Mouse (Mus musculus): ENCODE data around the gene Gramd4.
A peak's percentile ranks its signal among the peaks of the same experiment; 100 is the strongest.
"Not testable (repeated sequence)": the region's sequence is repeated elsewhere in the genome, so short reads cannot be mapped to it uniquely, and the experiment has no call there.

Gene Gramd4

DNA sequence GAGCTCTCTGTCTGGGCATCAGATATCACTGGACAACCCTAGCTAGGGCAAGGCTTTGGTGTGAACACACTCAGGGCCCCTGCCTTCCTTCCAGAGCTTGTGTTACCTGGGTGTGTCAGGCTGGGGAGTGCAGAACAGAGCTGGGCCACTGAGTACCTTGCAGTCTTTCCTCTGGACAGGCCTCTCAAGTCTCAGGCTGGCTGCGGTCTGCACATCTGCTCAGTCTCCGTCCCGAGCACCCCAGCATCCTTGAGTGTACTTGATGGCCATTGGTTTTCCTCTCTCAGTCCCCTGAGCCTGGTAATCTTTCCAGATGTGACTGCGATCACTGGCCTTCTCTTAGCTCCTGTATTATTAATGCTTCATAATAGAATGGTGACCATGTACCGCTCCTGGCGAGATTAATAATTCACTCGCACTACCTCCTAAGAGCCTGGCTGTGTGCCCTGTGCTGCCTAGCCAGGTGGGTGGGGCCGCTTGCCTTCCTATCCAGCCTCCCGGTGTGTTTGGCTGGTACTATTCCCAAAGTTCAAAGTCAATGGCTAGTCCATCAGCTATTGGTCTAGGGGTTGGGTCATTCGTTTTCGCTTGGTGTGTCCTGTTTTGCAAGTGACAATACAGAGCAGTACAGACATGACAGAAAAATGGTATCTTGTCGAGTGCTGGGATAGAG is 34.6 kb downstream of the Gramd4 start:
- peak; percentile 45 to 52 for DNase-seq

DNA sequence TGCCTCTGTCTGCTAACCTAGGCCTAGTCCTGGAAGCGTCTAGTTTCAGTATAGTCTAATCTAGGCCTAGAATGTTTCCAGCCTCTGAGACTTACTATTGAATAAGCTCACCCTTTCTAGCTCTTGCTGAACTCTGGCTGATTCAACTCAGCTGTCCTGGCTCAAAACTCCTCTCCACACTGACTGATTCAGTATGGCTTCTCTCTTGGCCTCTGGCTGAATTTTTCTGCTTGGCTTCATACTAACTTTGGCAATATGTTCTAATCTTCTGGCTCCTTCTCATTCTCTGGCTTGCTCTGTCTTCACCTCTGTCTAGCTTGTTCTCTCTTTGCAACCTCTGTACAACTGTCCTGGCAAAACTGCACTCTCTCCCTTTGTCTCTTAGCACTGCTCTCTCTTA is 35.7 kb downstream of the Gramd4 start:
- no peak for DNase-seq

DNA sequence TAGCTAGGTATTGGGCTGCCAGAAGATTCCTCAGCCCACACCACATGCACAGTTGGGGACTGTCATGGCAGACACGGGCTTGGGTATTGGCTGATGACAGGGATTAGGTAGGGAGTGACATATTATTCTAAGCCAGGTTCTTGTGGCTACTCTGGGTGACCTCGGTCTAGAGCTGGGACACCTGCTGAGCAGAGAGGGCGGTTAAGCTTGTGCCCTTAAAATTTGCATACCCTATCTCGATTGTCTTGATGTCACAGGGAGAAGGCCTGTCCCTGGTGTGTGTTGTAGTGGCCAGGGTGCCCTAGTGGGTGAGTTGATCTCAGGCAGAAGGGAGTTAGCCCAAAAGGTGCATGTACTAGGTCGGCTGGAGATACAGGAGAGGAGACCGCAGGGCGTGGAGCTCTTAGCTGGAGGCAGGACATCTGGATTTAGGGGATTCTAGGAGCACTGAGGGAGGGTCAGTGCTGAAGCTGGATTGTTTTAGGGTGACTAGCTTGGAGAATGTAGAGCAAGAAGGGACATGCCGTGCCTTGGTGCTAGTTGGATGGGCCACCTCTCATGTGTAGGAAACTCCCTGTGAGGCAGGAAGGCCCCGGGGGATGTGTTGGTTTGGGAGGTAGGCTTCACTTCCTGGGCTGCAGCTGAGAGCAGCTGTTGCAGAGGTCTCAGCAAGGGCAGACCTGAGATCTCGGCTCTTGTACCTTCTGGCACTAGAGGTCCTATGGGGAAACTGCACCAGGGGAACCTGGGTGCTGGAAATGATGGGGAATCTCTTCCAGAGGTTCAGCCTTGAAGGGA is 37.0 kb downstream of the Gramd4 start:
- DNase-seq: no peak

DNA sequence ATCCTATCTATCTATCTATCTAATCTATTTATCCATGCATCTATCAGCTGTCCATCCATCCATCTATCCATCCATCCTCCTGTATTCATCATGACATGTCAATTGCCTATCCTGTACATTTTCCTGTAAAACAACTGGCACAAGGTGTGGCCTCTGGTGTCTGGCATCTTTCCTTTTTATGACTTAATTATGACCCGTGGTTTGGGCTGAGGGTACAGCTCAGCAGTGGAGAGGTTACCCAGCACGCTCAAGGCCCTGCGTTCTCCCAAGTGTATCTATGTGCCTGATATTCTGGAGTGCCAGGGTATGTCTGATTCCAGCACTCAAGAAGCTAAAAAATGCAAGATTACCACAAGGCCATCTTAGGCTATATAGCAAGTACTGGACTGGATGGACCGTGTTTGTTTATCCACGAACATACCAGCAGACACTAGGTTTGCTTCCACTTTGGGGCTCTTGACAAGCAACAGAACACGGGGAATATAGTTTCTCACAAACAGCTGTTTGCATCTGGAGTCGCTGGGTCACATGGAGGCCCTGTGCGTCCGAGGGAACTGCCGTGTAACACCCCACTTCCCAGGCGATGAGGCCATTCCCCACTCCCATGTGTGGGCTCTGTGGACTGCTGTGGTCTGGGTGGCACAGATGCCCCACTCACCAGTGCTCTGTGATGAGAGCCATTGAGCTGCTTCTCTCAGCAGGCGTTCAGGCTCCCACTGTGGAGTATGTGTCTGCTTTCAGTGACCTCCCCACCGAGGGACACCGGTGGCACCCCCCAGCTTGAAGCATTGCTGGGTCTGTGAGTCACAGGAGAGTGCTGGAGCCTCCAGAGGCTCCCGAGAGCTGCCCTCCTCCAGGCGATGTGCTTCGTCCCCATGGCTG is 38.5 kb downstream of the Gramd4 start:
- no peak for DNase-seq

DNA sequence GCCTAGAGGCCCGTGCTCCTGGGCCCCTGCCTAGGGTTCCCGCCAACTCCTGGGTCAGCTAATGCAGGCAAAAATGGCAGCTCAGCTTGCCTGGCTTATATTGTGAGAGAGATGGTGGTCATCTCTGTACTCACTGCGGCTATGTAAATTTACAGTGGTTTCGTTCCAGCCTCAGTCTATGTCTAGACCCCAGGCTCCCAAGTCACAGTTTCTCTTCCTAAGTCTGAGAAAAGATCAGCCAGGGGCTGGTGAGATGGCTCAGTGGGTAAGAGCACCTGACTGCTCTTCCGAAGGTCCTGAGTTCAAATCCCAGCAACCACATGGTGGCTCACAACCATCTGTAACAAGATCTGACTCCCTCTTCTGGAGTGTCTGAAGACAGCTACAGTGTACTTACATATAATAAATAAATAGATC is 39.1 kb downstream of the Gramd4 start:
- not testable (repeated sequence) for DNase-seq

DNA sequence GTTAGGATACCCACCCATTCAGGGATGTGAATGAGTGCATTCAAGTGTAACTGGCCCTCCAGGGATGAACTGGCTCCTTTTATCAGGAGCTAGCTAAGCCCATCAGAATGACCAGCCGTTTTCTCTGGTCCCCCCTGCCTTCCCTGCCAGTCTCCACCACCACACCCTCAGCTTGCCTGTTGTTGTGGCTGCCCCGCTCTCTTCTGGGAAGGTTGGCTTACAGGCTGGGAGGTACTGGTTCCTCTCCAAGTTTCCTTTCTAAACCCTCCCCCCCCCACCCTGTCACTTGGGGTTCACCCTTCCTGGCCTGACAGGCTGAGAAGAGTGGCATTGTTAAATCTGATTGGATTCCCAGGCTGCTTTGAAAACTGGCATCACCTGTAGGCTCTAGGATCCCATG is 40.4 kb downstream of the Gramd4 start:
- DNase-seq: no peak

DNA sequence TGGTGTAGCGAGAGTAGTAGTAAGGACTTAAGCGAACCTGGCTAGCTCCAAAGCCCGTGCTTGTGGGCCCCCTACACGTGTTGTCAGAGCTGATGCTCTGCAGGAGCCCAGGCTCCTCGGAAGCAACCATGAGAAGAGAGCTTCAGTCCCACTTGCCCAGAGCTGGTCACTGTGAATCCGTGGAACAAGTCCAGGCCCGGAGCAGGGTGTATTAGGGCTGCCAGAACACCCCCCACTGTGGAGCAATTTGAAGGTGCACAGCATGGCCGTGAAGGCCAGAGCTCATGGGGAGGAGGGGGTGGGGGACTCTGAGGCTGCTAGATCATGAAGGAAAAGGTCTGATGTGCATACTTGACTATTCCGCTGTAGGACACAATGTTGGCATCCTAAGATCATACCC is 44.1 kb downstream of the Gramd4 start:
- peak in 1 of 2 experiments; percentile 54 for DNase-seq

DNA sequence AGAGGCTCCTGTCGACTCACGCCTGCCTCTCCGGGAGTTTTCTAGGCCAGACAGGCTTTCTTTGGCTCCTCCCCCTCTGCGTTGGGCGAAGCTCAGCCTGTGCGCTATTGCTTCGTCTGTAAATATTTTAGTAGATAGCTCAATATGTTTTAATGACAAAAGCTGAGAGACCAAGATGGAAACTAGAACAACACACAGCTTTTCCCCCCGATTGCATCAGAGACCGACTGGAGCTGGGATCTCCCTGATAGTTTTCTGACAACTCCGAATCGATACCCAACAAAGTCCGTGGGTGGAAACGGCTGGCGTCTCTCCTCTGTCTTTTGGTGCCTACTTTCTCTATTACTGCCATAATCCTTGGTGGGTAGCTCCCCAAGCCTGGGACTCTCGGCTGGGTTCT is 44.8 kb downstream of the Gramd4 start:
- DNase-seq: no peak

DNA sequence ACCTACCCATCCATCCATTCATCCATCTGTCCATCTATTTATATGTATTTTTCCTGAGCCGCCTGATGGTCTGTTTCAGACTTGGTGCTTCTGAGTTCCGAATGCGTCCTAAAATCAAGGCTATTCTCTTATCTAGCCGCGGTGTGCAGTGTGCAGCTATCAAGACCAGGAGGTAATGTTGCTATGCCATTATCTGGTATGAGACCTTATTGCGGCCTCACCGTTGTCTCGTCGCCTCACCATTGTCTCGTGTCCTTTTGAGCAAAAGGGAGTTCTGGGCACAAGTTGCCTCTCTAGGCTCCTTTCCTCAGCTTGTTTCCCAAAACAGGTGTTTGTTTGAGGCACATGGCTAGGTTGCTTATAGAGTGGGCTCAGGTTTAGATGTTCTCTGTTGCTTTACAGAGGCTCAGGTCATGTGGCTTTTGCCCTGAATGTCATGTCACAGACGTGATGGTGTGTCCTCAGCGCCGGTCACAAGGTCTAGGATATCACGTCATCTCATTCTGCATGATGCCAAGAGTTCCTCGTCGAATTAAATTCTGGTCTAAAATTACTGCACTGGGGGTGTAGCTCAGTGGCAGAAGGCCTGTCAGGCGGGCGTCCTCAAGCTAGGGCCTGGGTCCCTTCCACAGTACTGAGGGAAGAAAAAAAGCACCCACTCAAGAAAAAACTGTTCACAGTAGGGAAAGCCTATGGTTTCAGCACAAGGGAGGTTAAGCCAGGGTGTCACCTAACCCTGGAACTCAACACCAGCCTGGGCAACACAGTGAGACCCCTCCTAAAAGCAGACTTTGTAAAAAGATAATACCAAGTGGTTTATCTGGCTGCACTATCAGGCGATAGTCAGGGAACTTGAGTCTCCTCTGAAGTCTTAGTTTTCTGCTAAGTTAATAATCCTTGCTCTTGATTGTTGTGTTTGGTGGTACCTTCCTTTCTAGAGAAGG is 47.2 kb downstream of the Gramd4 start:
- no peak for DNase-seq

DNA sequence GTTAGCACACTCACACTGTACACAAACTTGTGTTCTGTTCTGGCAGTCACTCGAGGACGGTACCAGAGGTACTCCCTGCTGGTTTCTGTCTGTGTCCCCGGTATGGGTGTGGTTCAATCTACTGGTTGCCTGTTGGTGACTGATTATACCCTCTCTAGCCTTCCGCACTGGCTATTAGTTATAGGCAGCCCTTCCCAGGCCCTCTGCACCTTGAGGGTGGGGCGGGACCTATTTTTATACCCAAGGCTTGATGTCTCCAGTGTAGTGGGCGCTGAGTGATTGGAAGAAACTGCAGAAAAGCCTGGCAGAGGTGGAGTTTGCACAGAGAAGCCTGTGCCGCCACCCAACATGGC is 47.8 kb downstream of the Gramd4 start:
- no peak for DNase-seq

DNA sequence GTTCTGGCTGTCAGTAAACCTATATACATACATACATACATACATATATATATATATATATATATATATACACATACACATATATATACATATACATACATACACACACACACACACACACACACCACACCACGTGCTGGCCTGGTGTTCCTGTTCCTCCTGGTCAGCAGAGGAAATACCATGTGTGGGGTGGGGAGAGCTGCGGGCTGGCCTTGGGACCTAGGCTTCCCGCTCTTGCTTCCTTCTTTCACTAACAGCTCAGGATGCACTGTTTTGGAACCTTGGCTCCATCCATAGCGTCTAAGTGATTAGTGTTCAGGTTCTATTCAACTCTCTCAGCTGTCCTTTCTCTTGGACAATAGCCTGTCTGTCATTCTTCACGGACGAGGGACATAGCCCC is 48.3 kb downstream of the Gramd4 start:
- DNase-seq: no peak

DNA sequence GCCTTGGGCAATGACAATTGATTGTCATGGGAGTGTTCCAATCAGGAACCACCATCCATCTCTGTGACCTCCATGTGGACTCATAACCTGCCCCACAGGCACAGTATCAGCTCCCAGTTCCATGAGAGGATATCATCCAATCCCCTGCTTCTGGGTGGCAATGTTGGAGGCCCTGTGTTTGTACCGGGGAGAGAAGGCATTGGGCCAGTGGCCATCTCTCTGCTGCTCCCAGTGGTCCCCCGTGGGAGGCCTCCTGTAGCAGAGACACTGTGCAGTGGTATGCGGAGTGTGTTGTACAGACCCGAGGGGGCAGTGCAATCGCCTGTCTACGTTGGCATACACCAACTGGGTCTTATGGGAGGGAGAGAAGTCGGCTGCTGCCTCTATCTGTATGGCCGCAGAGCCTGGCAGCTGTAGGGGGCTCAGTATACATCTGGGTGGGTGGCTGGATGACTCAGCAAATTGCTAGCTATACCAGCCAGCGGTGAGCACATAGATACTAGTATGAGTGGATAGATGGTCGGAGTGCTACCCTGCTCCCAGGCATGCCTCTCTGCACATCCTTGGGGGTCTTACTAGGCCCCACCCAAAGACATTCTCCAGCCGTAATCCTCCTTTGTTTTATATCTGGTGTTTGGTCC is 50.5 kb downstream of the Gramd4 start:
- DNase-seq: no peak

DNA sequence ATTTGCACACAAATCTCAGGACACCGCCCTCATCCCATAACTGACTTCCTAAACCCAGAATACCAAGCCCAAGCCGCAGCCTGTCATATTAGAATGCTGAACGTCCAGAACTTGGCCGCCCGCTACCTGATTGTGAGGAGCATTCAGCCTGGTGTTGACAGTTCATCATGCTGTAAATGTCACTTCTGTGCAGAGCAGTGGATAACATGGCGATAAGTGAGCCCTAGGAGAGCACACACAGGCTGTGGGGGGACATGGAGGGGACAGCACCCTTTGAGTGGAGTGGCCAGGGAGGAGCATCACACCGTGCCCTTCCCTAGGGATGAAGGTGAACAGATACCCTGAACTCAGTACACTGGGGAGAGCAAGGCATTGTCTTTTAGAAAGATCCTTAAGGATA is 51.8 kb downstream of the Gramd4 start:
- no peak for DNase-seq

DNA sequence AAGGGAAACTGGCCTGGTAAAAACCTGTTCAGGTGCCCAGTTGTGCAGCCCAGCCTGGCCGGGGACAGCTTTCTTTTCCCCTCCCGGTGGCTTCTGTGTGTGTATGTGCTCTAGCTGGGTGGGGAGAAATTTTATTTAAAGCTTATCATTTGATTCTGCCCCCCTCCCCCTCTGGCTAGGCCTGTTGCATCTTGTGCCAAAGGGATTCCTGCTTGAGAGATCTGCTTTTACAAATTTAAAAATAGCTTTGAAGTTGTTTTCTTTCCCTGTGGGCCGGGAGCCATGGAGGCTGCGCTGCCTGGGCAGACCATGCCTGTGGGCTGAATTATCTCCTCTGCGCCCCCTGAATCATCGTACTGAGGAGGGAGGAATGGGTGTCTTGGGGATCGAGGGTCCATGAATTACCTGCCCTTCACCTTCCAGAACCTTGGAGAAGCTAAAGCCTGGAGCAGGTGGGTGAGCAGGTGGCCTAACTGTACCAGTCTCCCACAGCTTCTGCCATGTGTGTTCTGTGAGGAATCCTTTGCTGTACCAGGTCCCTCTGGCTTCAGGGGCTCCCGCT is 52.2 kb downstream of the Gramd4 start:
- peak; percentile 73 for DNase-seq

DNA sequence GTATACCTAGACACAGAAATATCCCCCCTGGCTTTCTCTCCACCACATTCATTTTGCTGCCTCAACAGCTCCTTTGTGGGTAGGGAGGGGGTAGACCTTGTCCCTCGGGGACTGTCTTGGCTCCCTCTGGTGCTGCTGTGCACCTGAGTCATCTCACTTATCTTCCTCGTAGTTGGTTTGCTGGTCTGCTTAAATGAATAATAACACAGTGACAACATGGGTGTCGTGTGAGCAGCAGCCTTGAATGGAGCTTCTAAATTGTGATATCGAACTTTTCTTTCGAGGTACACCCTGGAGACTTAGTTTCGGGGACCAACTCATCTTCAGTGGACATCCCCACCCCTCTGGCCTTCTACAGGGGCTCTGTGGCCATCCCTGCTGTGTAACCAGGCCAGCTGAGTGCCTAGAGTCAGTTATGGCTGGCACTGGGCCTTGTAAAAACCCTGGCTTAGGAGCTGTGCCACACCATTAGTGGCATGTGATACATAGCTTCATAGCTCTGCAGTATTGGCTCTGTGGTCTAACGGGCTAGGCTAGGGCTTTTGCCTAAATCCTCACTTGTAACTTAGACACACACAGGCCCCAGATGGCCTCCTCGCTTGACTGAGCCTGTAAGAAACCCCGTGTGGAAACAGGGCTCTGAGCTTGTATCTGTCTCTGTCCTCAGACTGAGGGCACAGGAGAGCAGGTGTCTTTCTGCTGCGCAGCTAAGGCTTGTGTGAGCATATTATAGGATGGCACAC is 53.0 kb downstream of the Gramd4 start:
- DNase-seq: peak; percentile 86 to 90

DNA sequence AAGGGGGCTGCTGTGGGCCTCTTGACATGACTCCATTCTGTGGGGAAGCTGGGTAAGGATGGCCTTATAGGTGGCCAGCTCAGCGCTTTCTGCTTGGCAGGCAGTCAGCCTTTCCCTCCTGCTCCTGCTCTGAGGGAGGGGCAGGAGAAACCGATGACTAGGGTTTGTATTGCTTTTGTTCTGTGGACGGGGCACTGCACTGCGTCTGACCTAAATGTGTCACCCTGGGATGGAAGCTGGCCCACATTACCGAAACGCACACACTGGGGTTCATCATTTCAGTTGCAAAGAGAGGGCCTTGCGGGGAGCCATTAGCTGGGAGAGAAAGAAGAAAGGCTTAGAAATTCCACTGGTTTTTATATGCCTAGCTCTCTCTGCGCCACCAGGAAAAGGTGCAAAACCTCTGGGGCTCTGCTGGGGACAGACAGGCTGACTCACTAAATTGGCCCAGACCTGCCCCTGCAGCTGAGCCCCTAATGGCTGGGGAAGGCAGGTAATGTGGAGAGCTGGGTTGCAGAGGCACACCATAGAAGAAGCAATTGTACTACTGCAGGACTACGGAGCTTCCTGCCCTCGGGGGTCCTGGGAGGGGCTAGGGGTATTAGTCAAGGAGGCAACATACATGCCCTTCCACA is 55.3 kb downstream of the Gramd4 start:
- DNase-seq: peak; percentile 69 to 76

DNA sequence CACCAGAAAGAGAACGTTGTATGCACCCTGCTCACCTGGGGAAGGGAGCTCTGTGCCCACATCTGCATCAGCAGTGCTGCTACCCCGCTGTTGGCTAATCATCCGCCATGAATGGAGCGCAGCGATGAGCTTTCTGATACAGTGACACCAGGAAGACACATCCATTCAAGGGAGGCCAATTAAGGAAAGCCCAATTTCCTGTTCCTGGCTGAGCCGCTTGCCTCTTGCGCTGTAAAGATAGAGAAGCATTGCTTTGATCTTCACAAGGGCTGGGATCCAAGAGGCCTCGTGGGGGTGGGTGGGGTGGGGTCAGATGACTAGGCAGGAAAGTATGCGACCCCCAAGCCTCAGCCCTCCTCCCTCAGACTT is 55.8 kb downstream of the Gramd4 start:
- no peak for DNase-seq

DNA sequence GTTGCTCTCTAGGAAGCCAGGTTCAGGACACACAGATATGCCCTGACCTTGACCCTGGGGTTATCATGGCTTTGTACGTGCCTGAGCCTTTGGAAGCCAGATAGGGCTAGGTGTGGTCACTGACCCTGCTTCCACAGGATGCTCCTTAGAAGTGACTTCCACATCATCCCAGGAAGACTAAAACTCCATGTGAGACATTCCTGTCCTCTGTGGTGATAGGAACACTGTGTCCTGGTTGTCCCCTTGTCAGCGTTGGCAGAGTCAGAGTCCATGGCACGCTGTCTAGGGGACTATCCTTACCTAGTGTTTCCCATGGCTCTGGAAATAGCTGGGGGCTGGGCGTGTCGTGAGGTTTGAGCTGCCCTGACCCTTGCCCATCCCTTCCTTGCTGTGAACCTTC is 58.9 kb downstream of the Gramd4 start:
- DNase-seq: no peak

DNA sequence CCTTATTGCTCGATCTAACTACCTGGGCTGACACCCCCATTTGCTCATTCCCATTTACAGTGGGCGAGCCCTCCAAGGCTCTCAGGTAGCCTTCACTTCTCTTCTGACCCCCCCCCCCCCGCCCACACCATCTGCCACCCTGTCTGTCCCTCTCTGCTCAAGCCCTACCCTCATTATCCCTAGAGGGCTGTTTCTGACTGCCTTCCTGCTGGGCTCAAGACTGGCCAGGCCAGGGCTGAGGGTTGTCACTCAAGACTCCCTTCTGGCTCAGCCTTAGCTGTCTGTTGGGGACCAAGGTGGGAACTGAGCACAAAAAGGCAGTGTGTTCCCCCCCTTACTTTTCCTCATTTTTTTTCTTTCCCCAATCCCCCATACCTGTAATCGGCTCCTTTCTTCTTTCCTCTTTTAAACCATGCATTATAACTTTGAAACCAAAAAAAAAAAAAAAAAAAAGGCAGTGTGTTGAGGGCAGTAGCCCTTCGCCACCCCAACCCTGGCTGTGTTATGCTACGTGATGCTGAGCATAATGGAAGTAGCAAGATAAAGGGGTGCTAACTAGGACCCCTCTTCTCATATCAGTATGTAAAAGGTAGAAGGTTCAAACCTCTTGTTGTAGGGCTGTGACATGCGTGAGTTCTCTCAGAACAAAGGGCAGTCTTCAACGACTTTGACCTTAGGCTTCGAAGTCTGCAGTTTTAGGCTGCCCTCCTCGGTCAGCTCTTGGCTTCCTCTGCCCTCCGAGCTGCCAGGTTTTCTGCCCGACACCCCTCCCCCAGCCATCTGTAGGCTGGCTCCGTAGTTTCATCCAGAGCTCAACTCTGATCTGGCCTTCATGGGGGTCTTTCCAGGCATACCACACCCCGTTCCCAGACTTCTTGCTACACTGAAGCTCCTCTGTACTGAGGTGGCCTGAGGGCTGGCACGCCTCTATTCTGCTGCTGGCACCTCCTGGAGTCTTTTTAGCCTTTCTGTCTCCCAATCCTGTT is 59.9 kb downstream of the Gramd4 start:
- DNase-seq: peak; percentile 94 to 95
